Mouse (Mus musculus): ENCODE data around the gene Iqcf5.

Iqcf5 gene

GRCm38 (mm10) chr9:106514273-106514672 is at the start of gene Iqcf5:
Gene Iqcf5 (plus strand): TSS chr9:106514573.
- no peak for DNase-seq

GRCm38 (mm10) chr9:106464751-106465541 is 49.4 kb upstream of the Iqcf5 start:
- DNase-seq: peak in 1 of 2 experiments; percentile 75

- no peak for DNase-seq
Measured at GRCm38 (mm10) chr9:106465571-106466200, 48.7 kb upstream of the Iqcf5 start, which contains the start of gene Gpr62. Gene Gpr62 (minus strand): TSS chr9:106465938.

GRCm38 (mm10) chr9:106466721-106467120 is 47.7 kb upstream of the Iqcf5 start:
- no peak for DNase-seq

GRCm38 (mm10) chr9:106467746-106468145 is 46.6 kb upstream of the Iqcf5 start:
- DNase-seq: no peak

- DNase-seq: no peak
Measured at GRCm38 (mm10) chr9:106469317-106469716, 45.1 kb upstream of the Iqcf5 start.

GRCm38 (mm10) chr9:106469776-106470175 is 44.6 kb upstream of the Iqcf5 start:
- no peak for DNase-seq

- peak; percentile 23 to 45 for DNase-seq
Measured at GRCm38 (mm10) chr9:106470991-106471750, 43.2 kb upstream of the Iqcf5 start.

GRCm38 (mm10) chr9:106471892-106472291 is 42.5 kb upstream of the Iqcf5 start:
- peak; percentile 77 to 81 for DNase-seq

GRCm38 (mm10) chr9:106472321-106472720 is 42.1 kb upstream of the Iqcf5 start:
- peak in 1 of 2 experiments; percentile 41 for DNase-seq

GRCm38 (mm10) chr9:106473081-106473752 is 41.2 kb upstream of the Iqcf5 start:
- DNase-seq: peak; percentile 64 to 72

GRCm38 (mm10) chr9:106473753-106474105 is 40.6 kb upstream of the Iqcf5 start:
- no peak for DNase-seq

GRCm38 (mm10) chr9:106474456-106474855 is 39.9 kb upstream of the Iqcf5 start:
- peak; percentile 74 to 84 for DNase-seq

- DNase-seq: peak; percentile 43 to 52
Measured at GRCm38 (mm10) chr9:106475046-106475445, 39.3 kb upstream of the Iqcf5 start.

GRCm38 (mm10) chr9:106475663-106476001 is 38.7 kb upstream of the Iqcf5 start, which contains the start of gene Rrp9:
Gene Rrp9 (plus strand): TSS chr9:106475963.
- DNase-seq: no peak

- DNase-seq: peak; percentile 72 to 77
Measured at GRCm38 (mm10) chr9:106476002-106476923, 38.1 kb upstream of the Iqcf5 start.

- DNase-seq: peak; percentile 98 to 100
Measured at GRCm38 (mm10) chr9:106476924-106477484, 37.4 kb upstream of the Iqcf5 start, which contains the start of gene Parp3. Gene Parp3 (minus strand): TSS chr9:106476949.

GRCm38 (mm10) chr9:106477649-106478048 is 36.7 kb upstream of the Iqcf5 start:
- no peak for DNase-seq

- no peak for DNase-seq
Measured at GRCm38 (mm10) chr9:106478101-106478500, 36.3 kb upstream of the Iqcf5 start.

- no peak for DNase-seq
Measured at GRCm38 (mm10) chr9:106480541-106480940, 33.8 kb upstream of the Iqcf5 start.

GRCm38 (mm10) chr9:106481075-106481474 is 33.3 kb upstream of the Iqcf5 start:
- DNase-seq: no peak

All from kidney, postnatal 36 days (tissue).